Mouse (Mus musculus) retina, postnatal 1 day (tissue): Measurements from ENCODE around the gene Dmac2.
"Not testable (repeated sequence)": the region's sequence is repeated elsewhere in the genome, so short reads cannot be mapped to it uniquely, and the experiment has no call there.

Source experiments
- DNase-seq: peaks from one replicate; pipeline ENCODE4 v3.0.0-alpha.2; 2012

Gene Dmac2

DNA sequence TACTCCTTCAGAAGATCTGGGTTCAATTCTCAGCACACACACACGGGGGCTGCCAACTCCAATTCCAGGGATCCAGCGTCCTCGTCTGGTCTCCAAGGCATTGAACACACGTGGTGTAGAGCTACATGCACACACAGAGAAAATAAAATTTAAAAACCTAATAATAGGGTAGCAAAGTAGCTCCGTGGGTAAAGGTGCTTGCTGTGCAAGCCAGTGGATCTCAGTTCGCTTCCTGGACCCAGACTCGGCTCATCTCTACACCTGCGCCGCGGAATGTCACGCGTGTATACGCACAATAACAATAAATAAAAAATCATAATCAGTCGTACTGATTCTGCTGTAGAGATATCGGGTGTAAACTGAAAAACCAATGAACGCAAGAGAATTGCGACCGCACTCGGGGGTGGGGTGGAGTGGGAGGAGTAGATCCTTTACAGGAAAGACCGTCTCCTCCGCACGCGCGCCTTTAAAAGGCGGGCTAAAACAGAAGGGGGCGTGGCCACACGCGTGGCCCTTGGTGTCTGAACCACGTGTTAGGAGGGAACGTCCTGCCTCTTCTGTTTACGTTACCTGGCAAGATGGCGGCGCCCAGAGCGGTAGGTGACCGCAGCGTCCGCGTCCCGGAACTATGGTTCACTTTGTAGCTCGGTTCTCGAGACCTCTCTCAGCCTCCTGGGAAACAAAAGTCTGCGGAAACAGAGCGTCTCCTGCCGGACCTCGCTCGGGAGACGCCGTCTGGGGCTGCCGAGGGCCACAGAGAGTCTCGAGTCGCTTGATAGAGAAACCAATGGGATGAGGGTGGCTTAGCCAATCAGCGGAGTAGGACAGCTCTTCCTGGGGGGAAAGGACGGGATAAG lies at the start of gene Dmac2:
Gene Dmac2 (plus strand): TSS at position 550 of the 857 bp plus-strand sequence.
- DNase-seq = peak; percentile 94

- DNase-seq = not testable (repeated sequence)
These were observed 45.4 kb upstream of the Dmac2 start for GRCm38 (mm10) chr7:25573806-25574205.

GRCm38 (mm10) chr7:25575105-25575504 lies 44.1 kb upstream of the Dmac2 start:
- no peak for DNase-seq

DNA sequence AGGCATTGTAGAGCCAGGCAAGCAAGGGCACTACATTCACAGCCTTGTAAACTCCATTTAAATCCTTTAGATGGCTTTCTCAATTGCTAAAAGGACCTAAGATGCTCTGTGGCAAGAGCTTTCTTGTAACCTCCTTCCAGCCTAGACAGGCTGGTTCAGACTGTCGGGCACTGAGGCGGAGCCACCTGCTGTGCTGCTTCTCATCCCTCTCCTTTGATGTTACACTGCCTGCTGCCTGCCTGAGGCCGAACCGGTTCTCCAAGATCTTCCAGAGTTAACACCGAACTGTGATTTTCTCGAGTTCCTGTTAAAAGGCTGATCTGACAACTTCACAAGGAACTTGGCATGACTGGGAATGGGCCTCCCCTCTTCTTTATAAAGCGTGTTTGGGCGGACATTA lies 43.3 kb upstream of the Dmac2 start:
- no peak for DNase-seq

DNA sequence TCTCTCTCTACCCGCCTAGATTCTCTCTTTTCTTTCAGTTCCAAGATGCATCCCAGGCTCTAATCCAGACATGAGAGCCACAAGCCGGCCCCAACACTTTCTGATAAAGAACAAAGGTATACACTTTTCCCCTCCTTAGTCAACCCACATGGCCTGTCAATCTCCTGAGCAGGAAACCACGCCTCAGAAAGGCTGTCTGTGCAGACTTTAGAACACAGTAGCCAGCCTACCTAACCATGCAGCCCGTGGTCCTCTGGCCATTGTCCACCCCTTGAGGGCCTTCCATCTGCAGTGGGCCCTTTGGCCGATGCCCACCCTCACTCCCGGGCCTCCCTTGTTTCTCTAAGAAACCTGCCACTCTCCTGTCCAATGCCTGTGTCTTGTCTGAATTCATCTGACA lies 42.9 kb upstream of the Dmac2 start:
- DNase-seq = not testable (repeated sequence)

DNA sequence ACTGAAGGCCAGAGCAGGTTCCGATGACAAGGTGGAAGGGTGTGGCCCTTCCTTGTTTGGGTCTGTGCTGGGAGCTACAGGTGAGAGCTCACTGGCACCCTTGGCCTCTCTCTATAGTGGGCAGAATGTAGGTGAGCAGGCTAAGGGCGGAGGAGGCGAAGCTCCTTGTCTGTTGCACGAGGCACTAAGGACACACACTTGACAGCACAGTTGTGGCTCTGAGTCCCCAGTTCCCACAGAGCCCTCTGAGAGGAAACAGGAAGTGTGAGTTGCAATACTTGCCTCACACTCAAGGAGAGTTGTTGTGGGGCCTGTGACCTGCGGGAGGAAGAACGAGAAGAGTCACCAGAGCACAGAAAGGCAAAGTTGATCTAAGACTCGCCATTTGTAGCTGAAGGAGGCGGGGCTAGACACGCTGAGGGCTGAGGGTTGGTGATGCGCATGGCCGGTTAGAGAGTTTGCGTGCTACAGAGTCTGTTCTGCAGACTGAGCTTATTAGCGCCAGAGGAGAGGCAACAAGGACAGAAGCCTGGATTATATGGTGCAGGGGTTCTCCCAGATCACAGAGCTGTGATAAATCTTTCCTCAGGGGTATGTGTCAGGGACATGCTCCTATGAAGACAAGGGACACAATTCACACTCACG lies 42.3 kb upstream of the Dmac2 start:
- DNase-seq = not testable (repeated sequence)

DNA sequence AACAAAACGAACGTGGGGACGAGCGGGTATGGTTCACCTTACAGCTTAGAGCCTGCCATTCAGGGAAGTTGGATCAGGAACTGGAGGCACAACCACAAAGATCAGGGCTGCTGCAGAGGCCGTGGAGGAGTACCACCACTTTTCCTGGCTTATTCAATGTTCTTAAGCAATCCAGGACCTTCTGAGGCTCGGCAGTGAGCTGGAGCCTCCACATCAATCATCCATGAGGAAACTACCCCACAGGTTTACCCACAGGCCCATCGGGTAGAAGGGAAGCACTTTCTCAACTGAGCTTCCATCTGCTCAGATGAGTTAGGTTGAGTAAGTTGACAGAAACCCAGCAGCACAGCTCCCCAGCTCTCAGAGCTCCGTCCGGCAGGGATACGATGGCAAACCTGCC lies 39.8 kb upstream of the Dmac2 start:
- no peak for DNase-seq

DNA sequence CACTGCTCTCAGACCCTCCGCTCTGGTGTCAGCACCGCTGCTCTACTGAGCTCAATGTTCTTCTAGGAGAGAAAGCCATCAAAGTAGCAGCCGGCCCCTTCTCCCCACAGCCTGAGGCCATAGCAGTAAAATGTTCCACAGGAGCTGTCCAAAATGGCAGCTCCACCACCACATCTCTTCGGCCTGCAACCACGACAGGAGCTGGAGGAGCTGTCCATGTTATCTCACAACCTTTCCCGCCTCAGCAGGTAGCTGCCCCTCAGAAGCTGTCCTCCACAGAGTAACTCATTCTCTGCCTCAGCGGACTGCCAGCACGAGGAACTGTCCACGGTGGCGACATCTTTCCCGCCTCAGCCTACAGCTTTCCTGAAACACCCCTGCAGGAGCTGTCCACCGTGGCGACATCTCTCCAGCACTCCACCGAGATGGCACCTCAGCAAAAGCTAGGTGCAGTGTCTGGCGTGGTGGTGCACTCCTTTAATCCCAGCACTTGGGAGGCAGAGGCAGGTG lies 36.9 kb upstream of the Dmac2 start:
- DNase-seq = no peak

DNA sequence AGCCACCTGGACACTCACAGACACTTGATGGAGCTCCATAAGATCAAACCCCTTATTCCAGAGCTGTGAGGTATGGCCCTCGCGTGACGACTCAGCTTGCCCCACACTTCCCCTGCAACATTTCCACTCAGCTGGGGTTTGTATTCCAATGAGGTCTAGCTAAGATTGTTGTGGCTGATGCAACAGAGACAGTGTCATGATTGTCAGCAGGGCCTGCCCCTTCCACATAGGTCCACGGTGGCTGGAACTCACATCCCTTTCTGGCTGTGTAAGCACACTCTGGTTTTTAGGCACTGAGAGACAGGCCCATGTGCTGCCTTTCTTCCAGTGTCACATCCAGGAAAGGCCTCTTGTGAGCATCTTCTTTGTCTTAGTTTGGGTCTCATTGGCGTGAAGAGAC lies 34.6 kb upstream of the Dmac2 start:
- DNase-seq = no peak

DNA sequence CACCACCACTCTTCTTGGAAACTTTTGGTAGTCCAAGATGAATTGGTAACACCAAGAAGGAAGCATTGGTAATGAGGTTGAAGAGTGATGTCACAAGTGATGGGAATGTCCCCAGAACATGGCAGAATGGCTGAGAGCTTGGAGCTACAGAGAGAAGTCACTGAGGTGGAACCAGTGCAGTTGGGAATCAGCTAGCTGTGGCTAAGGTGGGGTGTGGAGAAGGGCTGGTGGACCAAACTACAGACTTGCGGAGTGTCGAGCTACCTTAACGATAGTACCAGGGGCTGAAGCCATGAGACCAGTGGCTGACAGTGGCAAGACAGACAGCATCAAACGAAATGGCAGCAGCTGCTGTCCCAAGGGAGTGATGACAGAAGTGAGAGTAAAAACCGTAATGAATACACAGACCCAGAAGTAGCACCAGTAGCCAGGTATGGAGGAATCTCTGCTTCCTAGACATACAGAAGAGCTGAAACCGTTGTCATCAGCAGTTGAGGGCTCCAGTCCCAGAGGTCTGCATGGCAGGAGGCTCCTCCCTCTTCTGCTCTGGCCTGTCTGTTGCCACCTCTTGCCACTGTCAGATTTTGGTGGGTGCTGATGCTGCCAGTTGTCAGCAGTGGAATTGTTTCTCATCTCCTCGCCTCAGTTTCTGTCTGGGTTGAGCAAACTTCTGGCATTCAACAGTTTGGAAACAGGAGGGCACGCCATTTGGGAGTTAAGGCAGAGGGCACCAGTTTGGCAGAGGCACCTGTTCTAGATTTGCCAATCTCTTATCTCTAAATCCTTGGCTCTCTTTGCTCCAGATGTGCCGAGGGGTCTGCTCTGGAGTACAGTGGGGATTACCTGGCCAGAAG lies 33.6 kb upstream of the Dmac2 start:
- DNase-seq = no peak

DNA sequence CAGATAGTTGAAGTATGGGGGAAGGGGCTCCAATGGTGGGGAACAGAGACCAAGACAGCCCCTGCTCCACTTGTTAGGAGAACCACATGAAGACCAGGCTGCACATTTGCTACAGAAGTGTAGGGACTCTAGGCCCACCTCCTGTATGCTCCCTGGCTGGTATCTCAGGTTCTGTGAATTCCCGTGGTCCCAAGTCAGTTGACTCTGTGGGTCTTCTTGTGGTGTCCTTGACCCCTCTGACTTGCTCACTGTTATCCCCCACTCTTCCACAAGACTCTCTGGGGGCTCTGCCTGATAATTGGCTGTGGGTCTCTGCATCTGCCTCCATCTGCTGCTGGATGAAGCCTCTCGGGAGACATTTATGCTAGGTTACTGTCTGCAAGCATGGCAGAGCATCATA lies 28.0 kb upstream of the Dmac2 start:
- DNase-seq = no peak

DNA sequence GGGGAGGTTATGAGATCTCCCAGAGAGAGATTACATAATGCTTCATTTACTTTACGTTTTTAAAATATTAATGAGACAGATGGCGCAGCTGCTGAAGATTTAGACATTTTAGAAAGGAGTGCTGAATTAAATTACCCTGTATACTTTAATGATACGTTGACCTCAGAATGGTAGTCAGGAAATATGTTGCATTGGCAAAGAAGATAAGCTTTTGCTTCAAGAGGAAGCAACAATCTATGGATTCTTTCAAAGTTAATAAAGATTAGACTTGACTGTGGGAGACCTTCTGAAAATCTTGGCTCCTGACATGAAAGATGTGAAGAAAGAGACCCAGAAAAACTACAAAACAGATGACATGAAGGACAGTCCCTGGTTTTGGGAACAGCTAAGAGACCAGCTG lies 25.4 kb upstream of the Dmac2 start:
- no peak for DNase-seq

- peak; percentile 83 for DNase-seq
These were observed 19.6 kb upstream of the Dmac2 start for GRCm38 (mm10) chr7:25599663-25600062.

GRCm38 (mm10) chr7:25600666-25601065 lies 18.5 kb upstream of the Dmac2 start:
- no peak for DNase-seq

GRCm38 (mm10) chr7:25601346-25601745 lies 17.9 kb upstream of the Dmac2 start:
- DNase-seq = no peak

DNA sequence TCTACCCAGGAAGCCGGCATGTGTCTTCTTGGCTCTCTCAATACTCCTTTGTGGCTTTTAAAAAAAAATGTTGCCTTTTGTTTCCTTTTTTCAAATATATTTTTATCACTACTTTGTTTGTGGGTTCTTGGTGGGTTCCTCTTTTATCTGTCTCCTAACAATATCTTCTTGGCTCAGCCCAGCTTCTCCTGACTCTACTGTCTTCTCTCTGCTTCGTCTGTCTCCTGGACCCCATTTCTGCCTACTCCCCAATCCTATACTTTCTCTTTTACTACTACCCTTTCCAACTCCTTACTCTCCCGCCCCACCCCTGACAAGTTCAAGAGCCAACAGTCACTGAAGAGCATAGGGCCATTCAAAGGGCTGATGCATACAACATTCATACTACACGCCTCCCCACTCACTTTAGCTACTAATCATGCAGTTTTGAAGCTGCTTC lies 12.6 kb upstream of the Dmac2 start:
- no peak for DNase-seq

DNA sequence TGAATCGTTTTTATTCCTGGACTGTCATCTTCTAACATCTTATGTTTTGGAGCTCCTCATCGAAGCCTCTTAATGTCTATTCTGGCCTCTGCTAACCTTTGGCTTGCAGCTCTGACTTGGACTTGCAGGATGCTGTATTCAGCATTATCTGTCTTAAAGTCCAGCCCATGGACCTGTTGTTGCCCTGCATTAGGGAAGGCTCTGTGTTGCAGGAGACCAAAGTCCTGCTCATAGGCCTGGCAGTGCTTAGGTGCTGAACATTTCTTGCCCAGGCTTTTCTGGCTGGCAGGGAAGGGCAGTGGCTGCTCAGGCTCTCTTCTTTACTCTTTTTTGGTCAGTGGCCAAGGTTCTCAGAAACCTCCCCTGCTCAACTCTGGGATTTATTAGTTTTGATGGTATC lies 12.0 kb upstream of the Dmac2 start:
- no peak for DNase-seq

DNA sequence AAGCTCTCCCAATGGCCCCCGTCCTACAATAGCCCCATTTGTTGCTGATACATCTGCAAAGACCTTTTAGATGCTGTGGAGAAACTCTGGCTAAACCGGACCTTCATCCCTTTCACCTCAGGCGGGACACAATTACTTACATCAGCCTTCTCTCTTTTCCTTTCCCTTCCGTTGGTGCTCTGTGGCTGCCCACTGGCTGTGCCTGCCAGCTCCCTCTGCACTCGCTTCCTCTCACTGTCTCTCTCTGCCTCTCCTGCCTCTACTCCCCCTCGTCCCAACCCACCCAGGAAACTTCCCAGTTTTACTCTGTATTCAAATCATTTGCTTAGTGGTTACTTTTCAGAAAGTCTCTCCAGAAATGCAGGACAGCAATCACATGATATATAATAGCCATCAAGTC lies 9.2 kb upstream of the Dmac2 start:
- no peak for DNase-seq

- DNase-seq = no peak
These were observed 7.7 kb upstream of the Dmac2 start for GRCm38 (mm10) chr7:25611501-25611900.

DNA sequence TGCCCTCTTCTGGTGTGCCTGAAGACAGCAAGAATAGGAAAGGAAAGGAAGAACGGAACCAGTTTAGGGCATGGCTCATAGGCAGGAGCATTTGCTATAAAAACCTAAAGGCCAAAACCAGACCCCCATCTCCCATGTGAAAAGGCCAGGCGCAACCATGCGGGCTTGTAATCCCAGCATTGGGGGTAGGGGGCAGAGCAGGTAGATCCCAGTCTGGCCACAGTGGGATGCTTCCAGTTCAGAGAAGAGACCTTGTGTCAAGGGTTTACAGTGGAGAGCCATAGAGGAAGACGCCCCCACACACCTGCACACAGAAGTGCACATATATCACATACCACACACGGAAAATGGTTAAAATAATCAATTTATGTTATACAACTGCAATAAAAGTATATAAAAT lies 5.1 kb upstream of the Dmac2 start:
- no peak for DNase-seq

DNA sequence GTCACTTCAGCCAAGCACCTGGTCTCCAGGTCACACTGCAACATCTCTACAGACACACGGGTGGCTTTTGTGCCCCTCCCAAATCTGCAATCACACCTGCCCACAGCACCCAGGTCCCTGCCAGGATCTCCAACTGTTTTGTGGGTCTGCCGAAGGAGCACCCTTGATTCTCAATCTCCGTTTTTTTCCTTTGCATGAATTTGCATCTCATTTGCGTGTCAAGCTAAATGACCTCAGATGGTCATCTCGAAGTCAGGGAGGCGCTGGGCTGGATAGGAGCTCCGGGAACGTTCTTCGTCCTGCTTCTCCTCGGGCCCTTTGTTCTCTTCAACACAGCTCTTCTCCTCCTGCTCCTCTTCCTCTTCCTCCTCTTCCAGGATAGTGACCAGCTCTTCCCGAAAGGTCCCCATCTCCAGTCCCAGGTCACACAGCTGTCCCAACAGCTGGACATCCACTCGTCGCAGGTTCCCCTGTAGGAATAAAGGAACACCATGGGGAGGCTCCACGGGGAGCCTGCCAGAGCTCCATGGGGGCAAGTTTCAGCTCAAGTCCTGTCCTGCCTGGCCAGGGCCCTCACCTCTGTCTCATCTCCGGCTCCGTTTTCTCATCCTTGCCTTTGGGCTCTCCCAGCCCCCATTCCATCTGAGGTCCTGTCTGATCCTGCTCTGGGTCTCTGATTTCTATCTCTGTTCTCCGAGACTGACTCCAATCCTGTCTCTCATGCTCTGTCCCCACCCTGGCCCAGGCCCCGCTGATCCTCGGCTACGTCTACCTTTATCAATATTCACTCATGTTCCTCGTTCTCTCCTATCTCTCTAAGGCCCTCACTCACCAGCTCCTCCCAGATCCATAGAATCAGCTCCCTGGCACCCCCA lies 4.1 kb upstream of the Dmac2 start:
- no peak for DNase-seq

- no peak for DNase-seq
These were observed 3.6 kb upstream of the Dmac2 start, which contains the start of gene Erich4 for GRCm38 (mm10) chr7:25615706-25616011. Erich4 (minus strand) TSS chr7:25615892.
